Mouse (Mus musculus) spleen, adult 2 months (tissue): ENCODE measurements around the gene Cbfb.

Experiments
- CTCF ChIP-seq: fragments of 200-500 bp; IDR thresholded peaks from 2 replicates; pipeline ENCODE4 v1.5.1; 2011; ENCODE audit warnings: mild to moderate bottlenecking, inconsistent platforms; ENCODE audit not compliant: insufficient read depth, insufficient read length, insufficient replicate concordance; ENCODE audit errors: extremely low read depth
- POLR2A ChIP-seq: fragments of 200-500 bp; IDR thresholded peaks from 2 replicates; pipeline ENCODE4 v1.6.1; 2011; ENCODE audit warnings: low read depth, low read length, inconsistent platforms

GRCm38 (mm10) chr8:105154316-105154715 lies 16.2 kb upstream of the Cbfb start:
- TF ChIP-seq CTCF, result no peak
- no peak for TF ChIP-seq POLR2A
